Mouse (Mus musculus) brain, embryonic 14.5 days (tissue): ENCODE measurements around the gene Slc16a9.

Experiments
- CTCF ChIP-seq: fragments of 200-500 bp; IDR thresholded peaks from 2 replicates; pipeline ENCODE4 v1.5.1; 2012; ENCODE audit warnings: inconsistent platforms, mild to moderate bottlenecking, moderate library complexity, borderline replicate concordance; ENCODE audit not compliant: insufficient read depth, insufficient read length; ENCODE audit errors: extremely low read depth
- POLR2A ChIP-seq: fragments of 200-500 bp; IDR thresholded peaks from 2 replicates; pipeline ENCODE4 v1.6.1; 2012; ENCODE audit warnings: mild to moderate bottlenecking, inconsistent platforms, borderline replicate concordance; ENCODE audit not compliant: poor library complexity, insufficient read depth, insufficient read length, severe bottlenecking; ENCODE audit errors: extremely low read depth

GRCm38 (mm10) chr10:70263681-70264189 lies 18.8 kb downstream of the Slc16a9 start:
- no peak for TF ChIP-seq CTCF
- TF ChIP-seq POLR2A: no peak
